Mouse (Mus musculus) midbrain, embryonic 11.5 days (tissue): ENCODE data around the gene A930033H14Rik. TPM values are rescaled to one million over a fixed set of nuclear protein-coding genes. Genes with fewer than 3 reads are reported as not detected.

ENCODE experiments used
- ATAC-seq: fragments of 200-750 bp; cut with Nextera tagmentation; 2 replicates; pipeline ENCODE4 v1.8.0; 2017; ENCODE audit warnings: moderate TSS enrichment, moderate library complexity; ENCODE audit not compliant: low FRiP score
- DNase-seq: peaks from one replicate; pipeline ENCODE4 v3.0.0; 2015; ENCODE audit warnings: low spot score; ENCODE audit errors: missing footprints
- H3K27ac ChIP-seq: fragments of 300-500 bp; sonication (generic); 2 replicates; pipeline ENCODE4 v1.5.1; 2014; ENCODE audit warnings: low read depth, low read length
- H3K27me3 ChIP-seq: fragments of 300-500 bp; sonication (generic); 2 replicates; pipeline ENCODE4 v1.6.1; 2014; ENCODE audit warnings: mild to moderate bottlenecking, low read length, moderate library complexity, mixed read lengths; ENCODE audit not compliant: control insufficient read depth, insufficient read depth
- H3K36me3 ChIP-seq: fragments of 300-500 bp; sonication (generic); 2 replicates; pipeline ENCODE4 v1.6.1; 2014; ENCODE audit warnings: mild to moderate bottlenecking, low read length, moderate library complexity, mixed read lengths; ENCODE audit not compliant: control insufficient read depth, insufficient read depth
- H3K4me1 ChIP-seq: fragments of 300-500 bp; sonication (generic); 2 replicates; pipeline ENCODE4 v1.6.1; 2014; ENCODE audit warnings: low read length; ENCODE audit not compliant: control insufficient read depth, insufficient read depth
- H3K4me2 ChIP-seq: fragments of 300-500 bp; sonication (generic); 2 replicates; pipeline ENCODE4 v1.6.1; 2014; ENCODE audit warnings: mild to moderate bottlenecking, moderate library complexity
- H3K4me3 ChIP-seq: fragments of 300-500 bp; sonication (generic); 2 replicates; pipeline ENCODE4 v1.5.1; 2014; ENCODE audit warnings: low read depth, low read length
- H3K9ac ChIP-seq: fragments of 300-500 bp; sonication (generic); 2 replicates; pipeline ENCODE4 v1.6.1; 2014; ENCODE audit warnings: low read length
- H3K9me3 ChIP-seq: fragments of 300-500 bp; sonication (generic); 2 replicates; pipeline ENCODE4 v1.6.1; 2016; ENCODE audit warnings: low read length; ENCODE audit not compliant: control insufficient read depth
- WGBS: fragments of 180-500 bp; shearing (Covaris S2); extraction: QIAGEN DNeasy Blood & Tissue Kit; methylation state at CpG from one replicate; pipeline ENCODE4 v1.1.7; 2014; 5-methylcytosine and 5-hydroxymethylcytosine counted together
- polyA plus RNA-seq: library from polyadenylated mRNA; unstranded; fragments of >200 nt; fragmentation: Nextera tagmentation; extraction: Ambion mirVana; gene quantifications from 2 replicates; pipeline ENCODE4 v1.2.1, GENCODE M21; 2014

Gene A930033H14Rik
- polyA plus RNA-seq, 1 experiment from 2014 or later, result 0.82 TPM

DNA sequence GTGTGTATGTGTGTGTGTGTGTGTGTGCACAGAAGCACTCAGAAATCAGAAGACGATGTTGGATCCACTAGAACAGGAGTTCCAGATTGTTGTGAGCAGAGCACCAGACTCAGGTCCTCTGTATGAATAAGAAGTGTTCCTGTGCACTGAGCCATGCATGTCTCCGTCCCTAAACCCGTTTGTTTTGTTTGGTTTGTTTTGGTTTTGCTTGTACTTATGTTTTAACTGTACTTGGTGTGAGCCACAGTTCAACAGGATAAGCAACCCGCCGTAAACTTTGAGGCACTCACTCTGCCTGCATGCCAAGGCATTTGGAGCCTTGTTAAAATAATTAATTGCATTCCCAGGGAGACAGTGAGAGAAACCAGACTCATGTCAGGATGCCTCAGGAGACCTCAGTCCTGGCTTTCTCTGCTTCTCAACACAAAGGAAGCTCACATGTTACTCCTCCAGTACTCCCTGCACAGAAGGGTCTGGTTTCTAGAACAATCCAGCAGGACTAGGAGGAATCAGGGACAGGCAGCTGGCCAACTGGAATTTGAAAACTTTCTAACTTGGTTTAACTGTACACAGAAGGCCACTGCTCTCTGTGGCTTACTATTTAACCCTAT, 40.3 kb upstream of the A930033H14Rik start:
- no peak overlapping the region for H3K9ac ChIP-seq
- no peak overlapping the region; the same call in 1 of the 2 replicates for H3K27ac ChIP-seq
- no peaks in the 10 kb centered on the region for H3K27me3 ChIP-seq
- H3K9me3 ChIP-seq, result no peaks in the 10 kb centered on the region
- no peak for DNase-seq
- no peak for ATAC-seq
- H3K36me3 ChIP-seq, result no peaks in the 10 kb centered on the region
- H3K4me1 ChIP-seq, result peaks cover 15% of the 10 kb centered on the region
- H3K4me3 ChIP-seq, result no peak overlapping the region
- no peak overlapping the region for H3K4me2 ChIP-seq
- 68% methylated on average over 5 of the region's 5 CpGs for WGBS

DNA sequence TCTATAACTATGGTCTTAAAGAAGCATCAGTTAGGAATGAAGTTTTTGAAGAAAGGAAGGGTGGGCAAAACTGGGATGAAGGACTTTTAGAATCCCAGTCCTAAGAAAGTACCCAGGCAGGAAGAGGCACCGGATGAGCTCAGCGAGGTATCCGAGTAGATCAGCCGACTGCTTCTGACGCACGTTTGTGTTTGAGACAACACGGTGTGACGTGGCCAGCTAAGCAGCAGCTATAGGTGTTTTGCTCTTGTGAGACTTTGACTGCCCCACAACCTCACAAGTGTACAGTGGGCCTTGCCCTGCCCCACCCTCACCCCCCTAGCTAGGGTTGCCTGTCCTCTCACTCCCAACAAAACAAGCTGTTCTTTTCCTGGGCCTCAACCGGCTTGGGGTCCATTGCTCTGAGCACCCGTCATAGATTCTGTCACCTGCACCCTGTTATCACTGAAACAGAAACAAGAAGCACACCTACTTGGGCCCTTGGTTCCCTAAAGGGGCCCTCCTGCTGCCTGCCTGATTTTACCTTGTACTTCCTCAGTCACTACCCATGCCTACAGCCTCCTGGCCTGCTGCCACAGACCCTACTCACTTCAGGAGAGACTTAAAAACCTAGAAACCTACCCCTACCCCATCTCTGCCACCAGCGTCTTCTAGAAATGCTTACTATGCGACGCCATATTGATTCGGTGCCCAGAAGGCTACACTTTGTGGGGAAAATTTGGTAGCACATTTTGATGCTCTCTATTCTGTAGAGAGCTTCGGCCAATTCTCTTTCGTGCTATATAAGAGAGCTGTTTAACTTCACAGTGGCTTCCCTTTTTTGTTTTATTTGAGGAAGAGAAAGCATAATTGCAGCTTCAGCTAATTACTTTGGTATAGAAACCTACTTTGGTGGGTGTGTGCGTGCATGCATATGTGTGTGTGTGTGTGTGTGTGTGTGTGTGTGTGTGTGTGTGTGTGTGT, 39.5 kb upstream of the A930033H14Rik start:
- Histone ChIP-seq H3K9me3 (no peaks in the 10 kb centered on the region), H3K9ac (no peak overlapping the region), H3K27me3 (no peaks in the 10 kb centered on the region), H3K27ac (no peak overlapping the region), H3K4me1 (peaks cover 15% of the 10 kb centered on the region), H3K4me2 (no peak overlapping the region), H3K36me3 (no peaks in the 10 kb centered on the region), H3K4me3 (no peak overlapping the region)
- no peak for DNase-seq
- WGBS, result 95% methylated on average over 17 of the region's 17 CpGs
- no peak for ATAC-seq

DNA sequence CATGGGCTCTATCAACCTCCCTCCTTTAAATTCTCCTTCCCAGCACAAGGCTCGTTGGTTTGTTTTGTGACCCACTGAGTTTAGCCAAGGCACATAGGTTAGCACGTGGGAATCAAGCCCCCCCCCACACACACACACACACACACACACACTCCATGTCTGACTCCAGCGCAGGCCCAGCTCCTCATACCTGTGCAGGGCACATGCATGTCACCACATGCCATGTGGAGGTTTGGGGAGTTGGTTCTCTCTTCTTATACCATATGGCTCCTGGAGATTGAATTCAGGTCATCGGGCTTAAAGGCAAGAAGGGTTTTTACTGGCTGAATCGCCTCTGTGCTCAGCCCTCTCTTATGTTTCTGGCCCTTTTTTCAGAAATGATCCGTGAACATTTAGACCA, 38.4 kb upstream of the A930033H14Rik start:
- no peak for ATAC-seq
- no peak for DNase-seq
- H3K27me3 ChIP-seq, result no peaks in the 10 kb centered on the region
- H3K4me3 ChIP-seq, result no peak overlapping the region
- H3K36me3 ChIP-seq, result no peaks in the 10 kb centered on the region
- H3K9me3 ChIP-seq, result no peaks in the 10 kb centered on the region
- H3K9ac ChIP-seq, result no peak overlapping the region
- peaks cover 15% of the 10 kb centered on the region for H3K4me1 ChIP-seq
- no peak overlapping the region for H3K4me2 ChIP-seq
- 92% methylated on average over 6 of the region's 6 CpGs for WGBS
- no peak overlapping the region for H3K27ac ChIP-seq

DNA sequence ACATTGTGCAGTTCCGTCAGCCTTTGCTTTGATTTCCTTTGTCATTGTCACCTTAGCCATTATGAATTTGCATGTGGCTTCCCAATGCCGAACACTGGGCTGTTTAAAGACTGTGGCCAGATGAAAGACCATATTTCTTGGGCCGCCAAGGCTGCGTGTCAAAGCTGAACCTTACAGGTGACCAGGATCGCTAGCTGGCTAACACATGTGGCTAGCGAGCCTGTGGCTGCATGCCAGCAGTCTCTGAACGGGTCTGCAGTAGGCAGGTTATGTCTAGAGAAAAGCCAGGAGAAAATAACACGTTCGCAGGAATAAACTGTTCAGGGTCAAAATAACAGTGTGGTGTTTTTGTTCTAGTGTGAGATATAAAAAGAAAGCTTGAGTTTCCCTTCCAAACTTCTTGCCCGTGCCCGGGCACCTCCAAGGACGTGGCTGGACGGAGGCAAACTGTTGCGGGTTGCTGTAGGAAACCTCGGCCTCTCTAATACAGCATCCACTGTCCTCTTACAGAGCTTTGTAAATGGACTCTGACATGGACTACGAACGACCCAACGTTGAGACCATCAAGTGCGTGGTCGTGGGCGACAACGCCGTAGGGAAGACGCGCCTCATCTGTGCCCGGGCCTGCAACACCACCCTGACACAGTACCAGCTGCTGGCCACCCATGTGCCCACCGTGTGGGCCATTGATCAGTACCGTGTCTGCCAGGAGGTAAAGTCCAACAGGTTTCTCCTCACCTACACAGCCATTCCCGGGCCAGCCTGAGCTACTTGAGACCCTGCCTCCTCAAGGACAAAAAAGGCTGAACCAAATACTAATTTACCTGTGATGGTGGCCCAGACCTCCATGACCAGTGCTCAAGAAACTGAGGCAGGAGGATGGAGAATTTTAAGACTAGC, 35.6 kb upstream of the A930033H14Rik start:
- WGBS, result 93% methylated on average over 29 of the region's 29 CpGs
- ATAC-seq, result no peak

DNA sequence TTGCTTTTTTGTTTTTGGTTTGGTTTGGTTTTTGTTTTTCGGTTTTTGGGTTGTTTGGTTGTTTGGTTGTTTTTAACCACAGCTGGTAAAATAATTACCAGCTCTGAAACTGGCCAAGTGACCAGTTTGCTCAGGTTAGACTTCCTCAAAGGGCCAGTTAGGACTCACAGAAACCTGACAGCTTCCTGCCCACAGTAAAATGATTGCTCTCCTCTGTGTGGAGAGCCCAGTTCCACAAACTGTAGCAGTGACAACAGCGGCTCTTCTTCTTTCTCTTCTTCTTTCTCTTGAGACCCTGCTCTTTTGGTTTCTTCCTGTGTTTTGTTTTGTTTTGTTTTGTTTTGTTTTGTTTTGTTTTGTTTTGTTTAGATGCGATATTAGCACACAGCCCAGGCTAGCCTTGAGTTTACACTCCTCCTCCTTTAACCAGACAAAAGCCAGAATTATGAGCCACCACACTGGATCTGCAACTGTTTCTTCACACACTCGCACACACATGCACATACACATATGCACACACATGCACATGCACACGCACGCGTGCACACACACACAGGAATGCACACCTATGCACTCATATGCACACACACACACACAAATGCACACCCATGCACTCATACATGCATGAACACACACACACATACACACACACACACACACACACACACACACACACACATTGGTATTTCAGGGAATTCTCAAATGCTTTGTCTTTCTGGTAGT, 34.6 kb upstream of the A930033H14Rik start:
- no peaks in the 10 kb centered on the region for H3K4me1 ChIP-seq
- 96% methylated on average over 7 of the region's 7 CpGs for WGBS
- H3K9ac ChIP-seq, result no peak overlapping the region
- DNase-seq, result no peak
- no peaks in the 10 kb centered on the region for H3K36me3 ChIP-seq
- no peak overlapping the region for H3K27ac ChIP-seq
- H3K4me2 ChIP-seq, result no peak overlapping the region
- no peaks in the 10 kb centered on the region for H3K27me3 ChIP-seq
- no peaks in the 10 kb centered on the region for H3K9me3 ChIP-seq
- no peak for ATAC-seq
- H3K4me3 ChIP-seq, result no peak overlapping the region

More for the DNA sequence above, 35.6 kb upstream of the A930033H14Rik start:
- Histone ChIP-seq H3K27ac (no peak overlapping the region), H3K36me3 (no peaks in the 10 kb centered on the region), H3K4me3 (no peak overlapping the region), H3K4me1 (peaks cover 4% of the 10 kb centered on the region), H3K27me3 (no peaks in the 10 kb centered on the region), H3K4me2 (no peak overlapping the region), H3K9ac (no peak overlapping the region), H3K9me3 (no peaks in the 10 kb centered on the region)
- DNase-seq, result no peak

DNA sequence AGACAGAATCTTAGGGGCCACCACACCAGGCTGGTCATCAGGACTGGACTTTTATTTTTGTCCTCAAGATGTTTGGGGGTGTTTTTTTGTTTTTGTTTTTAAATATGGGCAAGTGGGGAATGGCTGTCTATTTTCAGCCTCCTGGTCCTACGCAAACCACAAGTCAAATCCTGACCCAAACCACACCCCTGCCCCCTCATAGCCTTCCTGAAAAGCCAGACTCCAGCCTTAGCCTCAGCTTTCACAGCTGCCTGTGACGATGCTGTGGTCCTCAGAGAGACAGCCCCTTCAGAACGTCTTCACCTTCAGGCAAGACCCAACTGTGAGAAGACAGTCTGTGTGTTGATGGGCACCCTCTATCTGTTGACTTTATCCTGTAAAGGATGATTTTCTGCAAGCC, 33.9 kb upstream of the A930033H14Rik start:
- 79% methylated on average over 3 of the region's 3 CpGs for WGBS
- H3K9ac ChIP-seq, result no peak overlapping the region
- no peak overlapping the region for H3K27ac ChIP-seq
- no peaks in the 10 kb centered on the region for H3K4me1 ChIP-seq
- no peak overlapping the region for H3K4me2 ChIP-seq
- no peaks in the 10 kb centered on the region for H3K27me3 ChIP-seq
- H3K4me3 ChIP-seq, result no peak overlapping the region
- DNase-seq, result no peak
- ATAC-seq, result no peak
- H3K9me3 ChIP-seq, result no peaks in the 10 kb centered on the region
- H3K36me3 ChIP-seq, result no peaks in the 10 kb centered on the region

DNA sequence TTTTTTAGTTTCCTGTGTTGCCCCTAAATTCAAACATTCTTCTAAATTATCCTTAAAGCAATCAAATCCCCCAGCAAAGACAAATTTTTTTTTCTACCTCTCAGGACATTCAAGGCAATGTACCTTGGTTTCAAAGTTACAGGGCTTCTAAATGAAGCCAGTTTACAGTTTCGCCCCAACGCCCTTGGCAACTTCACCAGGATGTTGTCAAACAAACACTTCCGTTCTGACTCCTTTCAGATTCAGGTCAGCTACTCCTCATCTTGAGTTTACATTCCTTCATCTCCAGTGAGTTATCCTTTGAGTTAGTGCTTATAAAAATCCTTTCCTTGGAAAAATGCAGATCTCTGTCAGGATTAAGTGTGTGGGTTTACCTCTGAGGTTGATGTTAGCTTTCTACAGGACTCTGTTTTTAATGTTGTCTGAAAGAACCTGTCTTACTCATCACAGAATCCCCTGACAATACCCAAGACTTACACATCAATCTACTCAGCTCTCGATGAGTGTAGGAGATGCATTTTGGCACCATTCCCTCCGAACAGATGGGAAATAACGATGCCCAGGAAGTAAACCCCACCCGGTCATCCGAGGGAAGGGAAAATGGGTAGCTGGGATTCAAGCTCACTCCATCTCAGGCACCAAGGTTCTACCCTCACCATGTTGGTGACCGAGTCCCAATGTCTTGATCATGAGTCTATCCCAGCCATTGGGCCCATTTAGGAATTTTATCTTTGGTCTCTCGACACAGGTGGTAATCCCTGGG, 33.2 kb upstream of the A930033H14Rik start:
- Histone ChIP-seq H3K9ac (no peak overlapping the region), H3K36me3 (no peaks in the 10 kb centered on the region), H3K4me1 (no peaks in the 10 kb centered on the region), H3K4me3 (no peak overlapping the region), H3K4me2 (no peak overlapping the region), H3K27ac (no peak overlapping the region), H3K9me3 (no peaks in the 10 kb centered on the region), H3K27me3 (no peaks in the 10 kb centered on the region)
- ATAC-seq (no peak), DNase-seq (no peak)
- WGBS, result 94% methylated on average over 10 of the region's 10 CpGs

DNA sequence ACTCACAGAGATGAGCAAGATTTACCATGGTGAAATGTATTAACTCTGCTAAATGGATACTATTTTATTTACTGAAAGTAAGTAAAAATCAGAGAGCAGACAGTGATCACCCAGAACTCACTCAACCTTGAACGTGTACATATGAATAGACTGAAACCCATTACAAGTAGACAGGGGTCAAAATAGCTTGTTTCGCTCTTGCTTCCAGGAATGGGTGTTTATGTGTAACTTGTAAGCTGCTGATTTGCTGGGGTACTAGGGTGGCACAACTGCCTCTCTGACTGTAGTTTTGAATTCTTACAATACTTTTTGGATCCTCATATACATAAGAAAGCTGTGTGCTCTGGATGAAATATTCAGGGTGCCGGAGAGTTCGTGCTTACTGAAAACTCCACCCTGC, 32.3 kb upstream of the A930033H14Rik start:
- H3K4me2 ChIP-seq, result no peak overlapping the region
- H3K36me3 ChIP-seq, result no peaks in the 10 kb centered on the region
- H3K9me3 ChIP-seq, result no peaks in the 10 kb centered on the region
- 94% methylated on average over 4 of the region's 4 CpGs for WGBS
- H3K27me3 ChIP-seq, result no peaks in the 10 kb centered on the region
- H3K4me3 ChIP-seq, result no peak overlapping the region
- no peaks in the 10 kb centered on the region for H3K4me1 ChIP-seq
- no peak overlapping the region for H3K27ac ChIP-seq
- DNase-seq, result no peak
- no peak overlapping the region for H3K9ac ChIP-seq
- ATAC-seq, result no peak
